Mouse (Mus musculus) embryo, embryonic 11.5 days (tissue): ENCODE results near the gene Nfkb1.

Source experiments
- DNase-seq: peaks from one replicate; pipeline ENCODE4 v3.0.0-alpha.2; 2012; ENCODE audit warnings: low read depth, low spot score

The Nfkb1 gene

DNA sequence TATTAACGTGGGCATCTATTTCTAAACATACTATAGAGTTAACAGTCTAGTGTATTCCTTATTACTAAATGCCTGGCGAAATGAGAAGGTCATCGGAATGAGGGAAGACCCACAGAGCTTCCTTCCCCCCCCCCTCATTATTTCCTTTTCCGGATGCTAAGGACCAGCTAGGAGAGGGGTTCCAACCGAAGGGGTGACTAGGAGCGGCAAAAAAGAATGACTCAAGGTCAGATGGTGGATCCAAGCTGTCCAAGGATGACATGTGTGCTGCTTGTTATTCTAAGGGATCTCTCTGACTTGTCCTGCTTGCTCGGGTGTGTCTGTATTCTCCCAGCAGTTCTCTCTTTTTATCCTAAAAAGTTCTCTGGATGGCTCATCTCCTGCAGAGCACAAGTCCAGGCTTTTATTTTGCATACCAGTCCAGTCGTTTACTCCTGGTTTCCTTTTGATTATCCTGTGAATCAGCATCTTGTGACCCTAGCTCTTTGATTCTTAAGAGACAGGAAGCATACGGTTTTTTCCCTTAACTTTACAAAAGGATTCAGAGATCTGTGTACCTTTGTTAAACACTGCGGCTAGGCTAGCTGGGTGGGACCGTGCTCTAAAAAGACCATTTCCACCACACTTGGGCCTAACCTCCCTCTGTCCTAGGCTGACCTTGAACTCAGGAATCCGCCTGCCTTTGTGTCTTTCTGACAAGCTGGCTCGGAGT is 145.0 kb downstream of the Nfkb1 start:
- DNase-seq, result no peak
